Mouse (Mus musculus) adrenal gland, postnatal 25 days (tissue): Measurements from ENCODE around the gene Cflar. TPM values are rescaled to one million over a fixed set of nuclear protein-coding genes. Genes with fewer than 3 reads are reported as not detected.
A peak's percentile ranks its signal among the peaks of the same experiment; 100 is the strongest.
"Not testable (repeated sequence)": the region's sequence is repeated elsewhere in the genome, so short reads cannot be mapped to it uniquely, and the experiment has no call there.

Experiments
- DNase-seq: peaks from one replicate; pipeline ENCODE4 v3.0.0; 2021; ENCODE audit warnings: mixed read lengths
- total RNA-seq: library from RNA; stranded (reverse); gene quantifications from 2 replicates; pipeline ENCODE4 v1.2.3, GENCODE M21; 2021

Cflar gene
- total RNA-seq, 1 experiment from 2014 or later = 122 TPM

DNA sequence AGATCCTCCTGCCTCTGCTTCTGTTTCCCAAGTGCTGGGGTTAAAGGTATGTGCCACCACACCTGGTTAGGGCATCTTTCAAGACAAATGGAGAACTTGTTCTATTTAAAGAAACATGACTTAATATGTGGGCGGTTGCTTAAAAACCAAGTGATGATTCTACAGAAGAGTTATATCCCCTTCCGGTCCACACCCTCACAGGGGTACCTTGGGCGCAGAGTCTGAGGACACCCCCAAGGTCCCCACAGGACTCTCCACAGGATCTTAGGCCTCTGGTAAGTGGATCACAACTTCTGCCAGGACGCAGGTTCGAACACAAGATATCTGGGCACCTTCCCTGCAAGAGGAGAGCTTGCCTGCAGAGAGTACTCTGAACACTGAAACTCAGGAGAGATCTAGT is 64.1 kb downstream of the Cflar start:
- no peak for DNase-seq

DNA sequence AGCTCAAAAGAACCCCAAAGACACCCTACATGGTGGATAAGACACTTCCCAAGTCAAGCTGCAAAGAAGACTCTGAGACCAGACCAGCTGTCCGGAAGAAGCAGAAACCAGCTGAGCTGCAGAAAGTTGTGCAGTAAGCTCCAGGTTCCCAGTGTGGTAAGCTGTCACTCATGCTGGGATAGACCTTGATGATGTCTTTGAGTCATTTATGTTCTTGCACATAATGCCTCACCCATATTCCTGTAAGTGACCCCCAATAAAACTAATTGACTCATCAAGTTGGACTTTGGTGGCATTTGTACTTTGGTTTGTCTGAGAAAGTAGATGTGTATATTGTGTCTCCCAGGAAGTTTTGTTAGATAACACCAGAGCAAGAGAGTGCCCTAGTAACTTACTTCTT is 66.3 kb downstream of the Cflar start:
- DNase-seq = no peak

DNA sequence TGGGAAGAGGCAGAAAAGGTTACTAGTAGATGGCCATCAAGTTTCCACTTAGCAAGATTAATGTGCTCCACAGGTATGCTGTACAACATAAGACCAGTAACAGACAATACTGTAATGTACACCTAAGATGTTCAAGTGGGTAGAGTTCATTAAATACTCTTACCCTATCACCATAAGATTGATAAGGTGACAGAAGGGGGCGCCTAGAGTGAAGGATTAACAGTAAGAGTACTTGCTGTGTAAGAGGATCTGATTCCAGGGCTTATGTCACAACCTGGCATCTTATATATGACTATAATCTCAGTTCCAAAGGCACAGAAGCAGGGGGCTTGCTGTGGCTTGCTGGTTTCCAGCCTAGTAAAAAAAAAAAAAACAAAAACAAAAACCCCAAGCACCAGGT is 66.9 kb downstream of the Cflar start:
- DNase-seq = no peak

DNA sequence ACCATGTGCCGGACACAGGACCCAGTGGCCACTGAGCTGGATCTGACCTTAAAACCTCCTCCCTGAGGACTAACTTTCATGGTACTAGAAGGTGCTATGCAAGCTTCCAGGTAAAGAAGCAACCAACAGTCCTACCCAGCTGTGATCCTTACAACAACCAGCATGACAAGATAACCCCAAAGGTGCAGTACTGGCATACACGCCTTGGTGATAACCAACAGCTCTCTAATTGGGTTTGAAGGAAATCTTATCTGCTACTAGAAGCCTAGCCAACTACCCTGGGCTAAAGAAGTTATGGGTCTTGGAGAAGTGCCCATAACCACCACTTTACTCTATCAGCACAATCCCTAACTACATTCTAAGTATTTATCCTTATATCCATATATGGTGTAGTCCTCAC is 75.0 kb downstream of the Cflar start:
- DNase-seq = no peak

DNA sequence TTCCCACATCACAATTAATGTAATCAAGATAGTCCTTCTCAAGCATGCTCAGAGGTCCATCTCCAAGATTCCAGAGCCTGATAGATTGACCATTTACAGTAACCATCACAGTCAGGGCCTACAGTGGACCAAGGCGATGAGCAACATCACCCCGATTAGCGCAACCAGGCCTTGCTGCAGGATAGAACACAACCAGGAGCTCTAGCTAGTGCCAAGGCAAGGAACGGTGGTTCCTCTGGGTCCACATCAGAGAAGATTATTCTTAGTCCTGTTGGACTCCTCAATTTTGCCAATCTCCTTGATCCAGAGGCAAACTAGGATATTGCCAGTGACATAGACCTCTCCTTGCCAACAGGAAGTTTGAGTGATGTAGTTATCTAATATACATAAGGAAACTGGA is 77.1 kb downstream of the Cflar start:
- DNase-seq = no peak

DNA sequence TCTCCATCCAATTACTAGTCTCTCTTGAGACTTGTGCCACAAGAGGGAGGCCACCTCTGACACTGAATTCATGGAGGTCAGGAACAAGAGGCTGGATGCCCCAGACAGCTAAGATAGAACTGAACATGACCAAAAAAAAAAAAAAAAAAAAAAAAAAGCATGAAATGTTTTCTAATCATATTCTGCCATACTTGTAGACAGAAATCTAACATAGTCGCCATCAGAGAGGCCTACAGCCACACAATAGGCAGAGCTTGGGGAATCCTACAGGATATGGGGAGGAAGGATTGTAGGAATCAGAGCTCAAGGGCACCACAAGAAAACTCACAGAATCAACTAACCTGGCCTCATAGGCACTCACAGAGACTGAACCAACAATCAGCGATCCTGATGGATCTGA is 83.4 kb downstream of the Cflar start:
- no peak for DNase-seq

DNA sequence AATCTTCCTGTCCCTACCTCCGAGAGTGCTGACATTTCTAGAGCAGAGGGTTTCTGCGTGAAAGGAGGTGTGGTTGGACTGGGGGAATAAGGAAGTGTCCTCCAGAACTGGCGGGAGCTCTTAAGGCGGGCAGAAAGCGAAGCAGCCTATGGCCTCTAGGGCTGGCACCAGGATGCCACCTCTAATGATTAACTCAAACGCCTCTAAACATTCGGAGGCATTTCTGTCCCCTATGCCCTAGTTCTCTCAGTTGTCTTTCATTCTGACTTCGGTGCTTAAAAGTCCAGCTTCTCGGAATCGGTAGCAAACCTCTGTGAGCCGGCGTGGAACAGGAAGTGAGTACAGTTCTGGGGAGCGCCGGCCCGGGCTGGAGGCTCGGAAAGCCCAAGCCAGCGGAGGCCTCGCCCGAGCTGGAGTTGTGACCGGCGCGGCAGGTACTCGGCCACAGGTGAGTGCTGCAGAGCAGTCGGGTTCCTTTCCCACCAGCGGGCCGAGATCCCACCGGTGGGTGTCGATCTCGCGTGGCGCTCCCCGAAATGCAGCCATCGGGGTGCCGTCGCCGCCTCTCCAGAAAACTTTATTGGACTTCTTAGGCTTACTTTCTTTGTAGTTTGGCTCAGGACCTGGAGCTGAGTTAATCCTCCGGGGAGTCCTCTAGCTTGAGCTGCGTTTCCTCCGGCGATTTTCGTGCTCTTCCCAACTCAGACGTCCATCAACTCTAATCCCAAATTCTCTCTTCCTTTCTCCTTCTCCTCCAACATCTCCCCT is 84.2 kb downstream of the Cflar start, which contains the start of gene Casp8:
TSS of gene Casp8 (plus strand) at position 84 of the 768 bp plus-strand sequence.
- peak; percentile 43 for DNase-seq

DNA sequence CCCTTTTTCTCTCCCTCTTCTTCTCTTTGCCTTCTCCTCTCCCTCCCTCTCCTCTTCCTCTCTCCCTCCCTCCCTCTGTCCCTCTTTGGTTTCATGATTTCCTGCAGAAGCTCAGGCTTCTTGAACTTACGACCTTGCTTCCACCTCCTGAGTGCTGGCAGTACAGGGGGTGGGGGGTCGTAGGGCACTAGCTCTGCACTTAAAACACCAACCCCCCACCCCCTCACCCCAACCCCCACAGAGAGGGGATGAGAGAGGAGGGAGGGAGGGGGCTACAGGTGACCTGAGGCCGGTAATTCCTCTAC is 84.7 kb downstream of the Cflar start:
- no peak for DNase-seq

DNA sequence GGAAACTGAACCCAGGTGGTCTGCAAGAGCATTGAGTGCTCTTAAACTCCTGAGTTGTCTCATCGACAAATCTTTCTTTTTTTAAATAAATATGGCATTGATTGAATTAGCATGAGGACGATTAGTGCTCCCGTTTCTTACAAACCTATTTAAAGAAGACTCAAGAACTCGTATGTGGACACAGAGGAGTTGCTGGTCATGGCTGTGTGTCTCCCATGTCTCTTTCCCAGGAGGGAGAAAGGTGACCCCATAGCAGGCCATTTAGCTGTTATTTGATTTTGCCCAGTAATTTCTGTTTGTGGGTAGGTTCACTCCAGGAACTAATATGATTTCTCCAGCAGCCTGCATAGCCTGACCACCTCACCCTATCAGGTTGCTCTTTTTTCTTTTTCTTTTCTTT is 85.5 kb downstream of the Cflar start:
- DNase-seq = no peak

DNA sequence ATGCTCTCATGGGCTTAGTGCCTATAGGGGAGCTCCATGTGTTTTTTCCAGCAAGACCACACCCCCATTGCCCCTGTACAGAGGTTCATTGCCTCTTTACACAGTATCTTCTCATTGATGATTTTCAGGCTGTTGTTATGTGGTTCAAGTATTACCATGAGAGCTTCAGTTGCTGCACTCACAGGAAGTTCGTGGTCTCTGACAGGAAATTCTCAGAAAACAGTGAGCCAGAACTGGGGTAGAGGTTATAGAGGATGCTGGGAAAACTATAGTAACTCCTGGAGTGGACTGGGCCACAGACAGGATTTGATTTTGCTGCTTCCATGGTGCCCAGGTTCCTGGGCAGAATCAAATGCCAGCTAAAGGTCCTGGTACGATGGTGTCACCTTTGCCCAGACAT is 86.1 kb downstream of the Cflar start:
- no peak for DNase-seq

DNA sequence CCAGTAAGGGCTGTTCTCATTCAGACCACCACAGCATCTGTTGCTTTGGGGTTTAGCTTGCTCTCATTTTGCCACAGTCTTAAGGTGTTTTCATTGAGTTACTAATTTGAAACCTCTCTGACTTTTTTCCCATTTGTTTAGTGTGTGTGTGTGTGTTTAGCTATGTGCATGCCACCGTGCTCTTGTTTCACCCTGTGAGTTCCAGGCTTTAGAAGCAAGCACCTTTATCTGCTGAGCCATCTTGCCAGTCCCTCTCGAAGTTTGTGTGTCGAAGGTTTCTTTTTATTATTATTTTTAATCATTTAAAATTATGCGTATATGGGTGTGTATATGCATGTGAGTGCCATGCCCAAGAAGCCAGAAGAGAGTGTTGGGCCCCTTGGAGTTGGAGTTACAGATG is 87.6 kb downstream of the Cflar start:
- DNase-seq = no peak

DNA sequence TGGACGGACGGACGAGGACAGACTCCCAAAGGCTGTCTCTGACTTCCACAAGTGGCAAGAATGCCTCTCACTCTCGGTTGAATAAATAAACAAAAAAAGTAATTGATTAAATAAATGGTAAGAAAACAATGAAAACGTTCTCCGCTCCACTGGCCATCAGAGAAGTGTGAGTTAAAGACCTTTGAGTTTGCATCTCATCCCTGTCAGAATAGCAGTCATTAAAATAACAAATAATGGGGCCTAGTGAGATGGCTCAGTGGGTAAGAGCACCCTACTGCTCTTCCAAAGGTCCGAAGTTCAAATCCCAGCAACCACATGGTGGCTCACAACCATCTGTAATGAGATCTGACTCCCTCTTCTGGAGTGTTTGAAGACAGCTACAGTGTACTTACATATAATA is 89.3 kb downstream of the Cflar start:
- not testable (repeated sequence) for DNase-seq

DNA sequence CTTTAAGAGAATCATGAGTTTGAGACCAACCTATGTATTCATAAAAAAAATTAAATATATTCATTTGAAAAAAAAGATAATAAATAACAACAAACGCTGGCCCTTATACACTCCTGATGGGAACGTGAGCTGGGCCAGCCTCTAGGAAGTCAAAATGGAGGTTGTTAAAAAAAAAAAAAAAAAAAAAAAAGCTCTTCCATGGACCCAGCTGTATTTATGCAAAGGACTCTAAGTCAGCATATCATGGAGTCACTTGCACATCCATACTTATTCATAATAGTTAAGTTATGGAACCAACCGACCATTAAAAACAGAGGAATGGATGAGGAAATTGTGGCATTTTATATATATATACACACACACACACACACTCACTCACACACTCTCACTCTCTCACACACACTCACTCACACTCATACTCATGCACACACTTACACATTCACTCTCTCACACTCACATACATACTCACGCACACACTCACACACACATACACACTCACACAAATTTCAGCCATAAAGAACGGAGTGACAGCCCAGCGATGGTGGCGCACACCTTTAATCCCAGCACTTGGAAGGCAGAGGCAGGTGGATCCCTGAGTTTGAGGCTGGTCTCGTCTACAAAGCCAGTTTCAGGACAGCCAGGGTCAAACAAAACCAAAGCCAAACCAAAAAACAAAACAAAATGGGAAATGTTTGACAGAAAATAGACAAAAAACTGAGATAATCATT is 90.4 kb downstream of the Cflar start:
- DNase-seq = no peak

DNA sequence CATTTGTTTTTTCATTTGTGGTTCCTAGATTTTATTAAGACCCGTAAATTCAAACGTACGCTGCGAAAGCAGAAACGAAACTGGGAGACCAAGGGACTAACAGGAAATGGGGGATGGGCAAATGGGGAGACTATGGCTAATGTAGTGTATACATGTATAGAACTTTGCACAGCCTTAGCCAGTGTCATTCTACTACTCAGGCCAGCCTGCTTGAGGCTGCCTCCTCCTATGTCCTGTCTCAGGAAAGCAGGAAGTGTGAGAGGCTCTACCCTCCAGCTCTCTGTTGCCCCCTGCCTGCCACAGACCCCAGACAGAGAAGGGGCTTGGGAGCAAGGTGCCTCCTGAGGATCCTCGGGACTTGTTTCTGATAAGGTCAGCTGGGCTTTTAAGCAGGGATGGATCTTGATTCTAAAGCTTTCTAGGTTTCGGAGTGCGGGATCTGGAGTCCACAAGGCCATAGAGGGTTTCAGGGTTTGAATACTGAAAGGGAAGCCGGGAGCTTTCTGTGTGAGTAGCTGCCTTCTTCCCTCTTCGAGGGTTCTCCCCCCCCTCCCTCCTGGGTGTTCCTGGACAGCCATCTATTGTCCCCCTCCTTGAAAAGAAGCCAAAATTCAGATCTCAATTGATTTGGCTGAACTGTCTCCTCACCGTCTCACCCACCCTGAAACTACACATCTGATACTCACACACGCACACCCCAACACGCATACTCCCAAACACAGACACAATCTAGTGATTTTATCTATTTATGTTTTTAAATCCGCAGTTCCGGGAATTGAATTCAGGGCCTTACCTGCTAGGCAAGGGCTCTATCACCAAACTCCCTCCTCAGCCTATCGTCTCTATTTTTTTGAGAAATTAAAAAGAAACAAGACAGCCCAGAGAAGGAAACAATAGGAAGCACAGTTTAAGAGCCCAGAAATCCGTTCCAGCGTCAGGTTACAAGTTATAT is 91.3 kb downstream of the Cflar start:
- peak; percentile 27 for DNase-seq

DNA sequence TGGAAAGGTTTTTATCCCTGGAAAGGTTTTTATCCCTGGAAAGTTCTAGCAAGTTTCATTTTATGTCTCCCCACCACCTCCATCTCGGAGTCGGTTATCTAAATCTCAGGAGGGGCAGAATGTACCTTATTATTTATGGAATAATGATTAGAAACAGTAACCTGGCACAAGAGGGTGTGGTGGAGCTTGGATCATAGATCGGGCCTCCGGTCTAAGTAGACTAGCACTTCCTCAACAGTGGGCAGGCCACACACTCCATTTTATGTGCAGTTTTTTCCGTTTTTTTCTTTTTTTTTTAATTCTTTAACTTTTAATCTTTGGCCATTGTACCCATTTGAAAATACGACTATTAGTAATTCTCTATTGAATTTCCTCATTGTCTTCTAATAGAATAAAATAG is 92.2 kb downstream of the Cflar start:
- DNase-seq = no peak

DNA sequence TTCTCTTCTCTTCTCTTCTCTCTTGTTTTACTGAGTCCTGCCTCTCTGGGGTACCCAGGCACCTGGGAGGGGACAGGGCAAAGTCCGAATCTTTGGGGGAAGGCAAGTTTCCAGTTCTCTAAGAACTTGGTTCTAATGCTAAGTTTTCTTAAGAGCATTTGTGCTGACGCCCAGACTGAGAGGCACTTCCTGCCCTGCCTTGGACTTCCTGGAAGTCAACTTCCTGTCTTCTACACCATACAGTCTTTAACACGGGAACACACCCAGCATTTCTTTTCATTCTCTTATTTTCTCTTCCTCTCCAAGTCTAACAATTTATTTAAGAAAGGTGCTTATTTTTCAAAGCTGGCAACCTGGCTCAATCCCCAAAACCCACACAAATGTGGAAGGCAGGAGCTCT is 95.3 kb downstream of the Cflar start:
- no peak for DNase-seq

Other genes with a start within 250 kb of the Cflar start
- 21.6 and 23.1 TPM in 2 replicates for gene Orc2, start 206.4 kb upstream of the Cflar start, total RNA-seq
- gene Fam126b, start 125.2 kb upstream of the Cflar start, total RNA-seq = 23.8 and 31.4 TPM in 2 replicates
- gene Ndufb3, start 125.1 kb upstream of the Cflar start, total RNA-seq = 123 and 131 TPM in 2 replicates
- 0.91 and 1.00 TPM in 2 replicates for gene Als2cr12, start 15.5 kb upstream of the Cflar start, total RNA-seq
- 19.7 and 20.4 TPM in 2 replicates for gene Casp8, start 83.9 kb downstream of the Cflar start, total RNA-seq